Mouse (Mus musculus): ENCODE results near the gene Mdm4.

GRCm38 (mm10) chr1:132982728-132983127 lies 47.6 kb downstream of the Mdm4 start:
- TF ChIP-seq CTCF (IDR thresholded peaks at IDR 0.05; ENCODE audit: borderline replicate concordance, insufficient read depth, low read depth, low read length) = peak; percentile 87
- TF ChIP-seq POLR2A (IDR thresholded peaks at IDR 0.05; ENCODE audit: borderline replicate concordance, insufficient read depth, low read length) = no peak
